Mouse (Mus musculus) Muller cell, postnatal 12 days (primary cell): ENCODE results near the gene Btbd35f25.
"Not testable (repeated sequence)": the region's sequence is repeated elsewhere in the genome, so short reads cannot be mapped to it uniquely, and the experiment has no call there.

Experiments
- DNase-seq: peaks from one replicate; pipeline ENCODE4 v3.0.0-alpha.2; 2015; ENCODE audit errors: inconsistent ontology term

Btbd35f25 gene

DNA sequence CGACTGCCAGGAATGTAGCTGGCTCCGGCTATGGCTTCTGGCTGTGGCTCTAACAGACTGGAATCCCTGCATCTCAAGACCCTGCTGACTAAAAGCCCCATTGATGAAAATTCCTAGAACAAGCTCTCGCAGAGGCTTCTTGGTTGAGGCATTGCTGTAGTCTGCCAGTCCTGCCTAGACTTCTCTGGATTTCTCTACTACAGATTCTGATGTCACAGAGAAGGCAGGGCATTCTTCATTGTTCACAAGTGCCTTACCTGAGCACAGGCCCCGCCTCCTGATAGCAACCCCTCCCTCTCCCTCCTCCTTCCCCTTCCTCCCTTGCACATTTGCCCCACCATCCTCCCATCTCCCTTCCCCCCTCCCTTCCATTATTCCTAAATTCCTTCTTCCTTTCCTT, at the start of gene Btbd35f25:
Btbd35f25 (minus strand) TSS at position 101 of the 400 bp plus-strand sequence.
- DNase-seq = not testable (repeated sequence)

DNA sequence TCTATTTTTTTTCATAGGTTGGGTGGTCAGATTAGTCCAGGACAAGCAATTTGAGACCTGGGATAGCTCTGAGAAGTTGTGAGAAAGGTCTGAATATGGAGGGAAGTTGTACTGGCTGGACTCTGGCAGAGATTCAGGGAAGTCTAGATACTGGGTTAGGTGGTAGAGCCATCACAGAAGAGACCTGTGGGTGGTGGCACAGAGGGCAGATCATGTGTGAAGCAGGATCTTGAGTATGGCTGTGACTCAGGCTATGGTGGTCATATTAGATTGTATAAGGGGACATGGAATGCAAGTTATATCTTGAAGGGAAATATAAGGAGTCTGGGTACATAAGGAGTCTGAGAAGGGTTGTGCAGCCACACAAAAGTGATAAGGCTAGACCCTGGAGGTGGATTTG, 49.3 kb upstream of the Btbd35f25 start:
- DNase-seq = no peak

DNA sequence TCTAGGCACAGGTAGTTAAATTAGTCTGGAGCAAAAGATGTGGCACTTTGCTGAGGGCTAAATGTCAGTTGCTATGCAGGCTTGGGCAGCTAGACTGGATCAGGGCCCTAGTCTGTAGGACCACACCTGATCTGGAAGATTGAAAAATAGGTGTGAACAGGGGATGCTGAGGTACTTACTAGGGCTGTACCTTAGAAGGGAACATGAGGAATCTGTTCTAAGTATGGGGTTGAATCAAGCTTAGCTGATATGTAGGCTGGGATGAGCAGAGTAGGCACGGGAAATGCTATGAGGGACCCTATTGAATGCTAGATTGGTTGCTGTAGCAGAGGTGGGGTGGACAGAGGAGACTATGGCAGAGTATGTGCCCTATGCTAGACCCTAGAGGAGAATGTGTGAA, 47.0 kb upstream of the Btbd35f25 start:
- DNase-seq = no peak

DNA sequence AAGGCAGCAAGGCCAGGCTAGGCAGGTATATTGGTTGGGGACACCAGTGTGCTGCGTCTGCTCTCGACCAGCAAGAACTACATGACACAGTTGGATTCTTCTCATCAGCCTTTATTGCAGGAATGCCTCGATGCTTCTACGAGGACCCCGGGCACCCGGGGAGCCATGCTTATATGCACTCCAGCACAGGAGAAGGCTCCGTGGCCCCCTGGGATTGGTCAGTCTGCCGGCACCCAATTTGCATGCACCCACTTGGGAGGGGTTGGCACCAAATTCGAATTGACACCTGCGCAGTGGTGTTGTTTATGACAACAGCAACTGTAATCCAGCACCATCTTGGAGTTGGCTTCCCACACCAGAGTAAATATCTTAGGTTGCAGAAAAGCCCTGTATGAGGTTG, 28.1 kb upstream of the Btbd35f25 start:
- DNase-seq = no peak

DNA sequence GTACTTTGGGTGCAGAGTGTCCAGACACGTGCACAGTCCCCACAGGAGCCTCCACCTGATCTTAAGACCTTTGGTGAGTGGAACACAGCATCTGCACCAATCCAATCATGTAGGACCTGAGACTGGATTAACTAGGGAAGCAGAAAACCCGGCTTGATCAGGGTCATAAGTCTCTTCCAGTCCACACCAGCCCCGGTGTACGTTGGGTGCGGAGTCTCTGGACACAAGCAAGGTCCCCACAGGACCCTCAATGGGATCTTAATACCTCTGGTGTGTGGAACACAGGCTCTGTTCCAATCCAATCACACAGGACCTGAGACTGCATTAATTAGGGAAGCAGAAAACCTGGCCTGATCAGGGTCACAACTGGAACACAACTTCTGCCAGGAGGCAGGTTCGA, 20.0 kb upstream of the Btbd35f25 start:
- DNase-seq = no peak
